Mouse (Mus musculus): ENCODE measurements around the gene Gm49358.

DNA sequence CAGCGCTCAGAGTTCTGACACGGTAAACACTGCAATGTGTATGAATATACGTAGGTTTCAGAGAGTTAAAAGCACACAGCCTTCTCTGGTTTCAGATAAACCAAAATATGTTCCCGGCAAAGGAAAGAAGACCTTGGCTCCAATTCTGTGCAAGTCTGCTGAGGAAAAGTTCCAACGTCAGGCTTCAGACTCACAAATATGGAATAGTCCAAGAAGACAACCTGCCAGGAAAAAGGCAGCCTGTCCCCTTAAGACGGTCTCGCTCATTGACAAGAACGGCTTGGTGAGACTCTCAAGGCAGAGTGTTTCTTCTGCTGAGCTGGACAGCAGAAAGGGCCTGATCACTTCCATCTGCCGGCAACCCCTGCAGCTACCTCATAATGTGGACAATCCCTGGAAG lies 12.5 kb downstream of the Gm49358 start:
- TF ChIP-seq CTCF (IDR thresholded peaks at IDR 0.05; ENCODE audit: low read depth), result no peak
- TF ChIP-seq EP300 (IDR thresholded peaks at IDR 0.05; ENCODE audit: low read depth), result no peak

Measured in liver, postnatal 0 days (tissue).